Mouse (Mus musculus) lung, embryonic 16.5 days (tissue): ENCODE data around the gene Vps26c. TPM values are rescaled to one million over a fixed set of nuclear protein-coding genes. Genes with fewer than 3 reads are reported as not detected.
"Not testable (repeated sequence)": the region's sequence is repeated elsewhere in the genome, so short reads cannot be mapped to it uniquely, and the experiment has no call there.

Experiments used
- ATAC-seq: fragments of 200-750 bp; cut with Nextera tagmentation; 2 replicates; pipeline ENCODE4 v1.8.0; 2017; ENCODE audit warnings: low read depth, mild to moderate bottlenecking, moderate library complexity
- H3K27ac ChIP-seq: fragments of 300-500 bp; sonication (generic); 2 replicates; pipeline ENCODE4 v1.5.1; 2014; ENCODE audit warnings: mild to moderate bottlenecking, control low read depth, low read length
- H3K27me3 ChIP-seq: fragments of 300-500 bp; sonication (generic); 2 replicates; pipeline ENCODE4 v1.6.1; 2014; ENCODE audit warnings: low read depth, low read length, mixed read lengths; ENCODE audit not compliant: control insufficient read depth, insufficient read depth
- H3K36me3 ChIP-seq: fragments of 300-500 bp; sonication (generic); 2 replicates; pipeline ENCODE4 v1.6.1; 2014; ENCODE audit warnings: low read length; ENCODE audit not compliant: control insufficient read depth, insufficient read depth
- H3K4me1 ChIP-seq: fragments of 300-500 bp; sonication (generic); replicated peaks from 2 replicates; pipeline ENCODE4 v1.6.1; 2014; ENCODE audit warnings: low read length, mixed read lengths; ENCODE audit not compliant: control insufficient read depth, insufficient read depth
- H3K4me2 ChIP-seq: fragments of 300-500 bp; sonication (generic); 2 replicates; pipeline ENCODE4 v1.6.1; 2014; ENCODE audit warnings: low read depth, low read length, control low read depth
- H3K4me3 ChIP-seq: fragments of 300-500 bp; sonication (generic); 2 replicates; pipeline ENCODE4 v1.5.1; 2014; ENCODE audit warnings: mild to moderate bottlenecking, low read length, control low read depth
- H3K9ac ChIP-seq: fragments of 300-500 bp; sonication (generic); 2 replicates; pipeline ENCODE4 v1.6.1; 2014; ENCODE audit warnings: low read length, control low read depth
- H3K9me3 ChIP-seq: fragments of 300-500 bp; sonication (generic); 2 replicates; pipeline ENCODE4 v1.6.1; 2016; ENCODE audit warnings: low read length; ENCODE audit not compliant: control insufficient read depth
- WGBS: fragments of 180-500 bp; shearing (Covaris S2); extraction: QIAGEN DNeasy Blood & Tissue Kit; methylation state at CpG from one replicate; pipeline ENCODE4 v1.1.7; 2014; 5-methylcytosine and 5-hydroxymethylcytosine counted together
- polyA plus RNA-seq: library from polyadenylated mRNA; unstranded; fragments of >200 nt; fragmentation: Nextera tagmentation; extraction: Ambion mirVana; gene quantifications from 2 replicates; pipeline ENCODE4 v1.2.1, GENCODE M21; 2015

Gene Vps26c
- polyA plus RNA-seq, 1 experiment from 2014 or later, result 68.0 TPM

DNA sequence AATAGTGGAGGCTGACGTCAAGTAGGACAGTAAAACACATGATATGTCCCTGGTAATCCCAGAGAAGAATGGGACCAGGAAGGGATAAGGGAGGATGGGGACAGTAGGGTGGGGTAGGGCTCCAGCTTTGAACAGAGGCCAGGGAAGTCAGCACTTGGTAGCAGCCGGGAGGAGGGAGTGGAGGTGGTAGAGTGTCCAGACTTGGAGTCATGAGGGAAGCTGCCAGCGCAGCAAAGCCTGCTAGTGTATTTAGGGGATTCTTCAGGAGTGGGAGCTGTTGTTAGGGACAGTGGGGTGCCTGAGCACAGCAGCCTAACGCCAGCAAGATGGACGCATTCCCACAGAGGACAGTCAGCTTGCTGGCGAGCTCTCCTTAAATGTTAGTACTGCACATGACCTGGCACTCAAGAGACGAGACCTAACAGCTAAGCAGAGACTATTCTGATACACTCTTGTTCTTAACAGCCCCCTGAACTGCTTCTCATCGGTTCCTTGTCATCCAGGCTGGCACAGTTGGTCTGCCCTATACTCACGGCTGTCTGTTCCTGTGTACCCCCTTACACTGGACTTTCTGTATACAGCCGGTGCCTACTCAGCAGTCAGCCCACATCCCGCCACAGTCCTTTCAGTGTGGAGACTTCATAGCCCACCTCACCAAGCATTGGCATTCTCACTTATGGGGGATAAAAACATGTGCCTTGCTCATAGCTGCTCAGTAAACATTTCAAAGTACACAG, 53.4 kb downstream of the Vps26c start:
- 76% methylated on average over 11 of the region's 11 CpGs for WGBS
- no peak overlapping the region for H3K27ac ChIP-seq
- ATAC-seq, result no peak

DNA sequence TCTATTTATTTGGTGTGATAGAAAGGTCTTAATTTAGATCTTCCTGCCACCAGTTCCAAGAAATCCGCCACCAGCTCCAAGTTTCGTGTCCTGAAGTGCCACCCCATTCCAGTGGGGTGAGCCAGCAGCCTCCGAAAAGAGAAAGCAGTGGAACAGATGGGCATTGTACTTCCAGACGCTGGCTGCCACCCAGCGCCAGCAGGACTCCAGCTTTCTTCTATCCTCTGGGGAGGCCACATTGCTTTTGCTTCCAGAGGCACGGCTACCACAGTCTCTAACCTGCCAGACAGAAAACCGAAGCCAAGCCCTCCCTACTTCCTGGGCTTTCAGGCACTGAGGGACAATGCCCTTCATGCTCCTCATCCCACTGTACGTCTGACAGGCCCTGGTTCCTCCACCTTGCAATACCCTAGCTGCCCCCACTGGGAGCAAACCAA, 54.1 kb downstream of the Vps26c start:
- Histone ChIP-seq H3K9me3 (no peaks in the 10 kb centered on the region), H3K27ac (no peak overlapping the region), H3K4me3 (no peak overlapping the region), H3K4me2 (no peak overlapping the region), H3K36me3 (peaks cover 20% of the 10 kb centered on the region), H3K4me1 (no peaks in the 10 kb centered on the region), H3K9ac (no peak overlapping the region), H3K27me3 (no peaks in the 10 kb centered on the region)
- ATAC-seq, result peak; percentile 26; the same call in 1 of the 2 replicates
- WGBS, result 61% methylated on average over 8 of the region's 8 CpGs

More for the DNA sequence above, 53.4 kb downstream of the Vps26c start:
- Histone ChIP-seq H3K9ac (no peak overlapping the region), H3K9me3 (no peaks in the 10 kb centered on the region), H3K27me3 (no peaks in the 10 kb centered on the region), H3K4me1 (no peaks in the 10 kb centered on the region), H3K4me3 (no peak overlapping the region), H3K36me3 (peaks cover 12% of the 10 kb centered on the region; the same call in 1 of the 2 replicates), H3K4me2 (no peak overlapping the region)

GRCm38 (mm10) chr16:94468391-94468790, 58.2 kb downstream of the Vps26c start:
- Histone ChIP-seq H3K27ac (no peak overlapping the region), H3K4me2 (no peak overlapping the region), H3K27me3 (no peaks in the 10 kb centered on the region), H3K36me3 (peaks cover 47% of the 10 kb centered on the region), H3K9me3 (no peaks in the 10 kb centered on the region), H3K4me1 (no peaks in the 10 kb centered on the region), H3K9ac (no peak overlapping the region), H3K4me3 (no peak overlapping the region)
- ATAC-seq, result no peak
- WGBS, result 92% methylated on average over 2 of the region's 2 CpGs

GRCm38 (mm10) chr16:94467337-94468055, 59.1 kb downstream of the Vps26c start:
- Histone ChIP-seq H3K9me3 (no peaks in the 10 kb centered on the region), H3K4me3 (no peak overlapping the region), H3K4me2 (no peak overlapping the region), H3K4me1 (no peaks in the 10 kb centered on the region), H3K9ac (no peak overlapping the region), H3K27ac (no peak overlapping the region), H3K36me3 (peaks cover 51% of the 10 kb centered on the region), H3K27me3 (no peaks in the 10 kb centered on the region)
- ATAC-seq, result no peak
- WGBS, result 84% methylated on average over 11 of the region's 11 CpGs

GRCm38 (mm10) chr16:94466317-94466716, 60.3 kb downstream of the Vps26c start:
- not testable (repeated sequence) for H3K4me2 ChIP-seq, H3K27me3 ChIP-seq, H3K4me1 ChIP-seq, H3K9me3 ChIP-seq, H3K27ac ChIP-seq, ATAC-seq, H3K9ac ChIP-seq, H3K4me3 ChIP-seq
- peaks cover 63% of the 10 kb centered on the region for H3K36me3 ChIP-seq
- 88% methylated on average over 7 of the region's 7 CpGs for WGBS

- ATAC-seq, result no peak
- H3K27me3 ChIP-seq, result no peaks in the 10 kb centered on the region
- peaks cover 67% of the 10 kb centered on the region for H3K36me3 ChIP-seq
- H3K4me1 ChIP-seq, result no peaks in the 10 kb centered on the region
- WGBS, result 74% methylated on average over 4 of the region's 4 CpGs
- H3K4me2 ChIP-seq, result no peak overlapping the region
- H3K9me3 ChIP-seq, result no peaks in the 10 kb centered on the region
- no peak overlapping the region for H3K4me3 ChIP-seq
- H3K27ac ChIP-seq, result no peak overlapping the region
- no peak overlapping the region for H3K9ac ChIP-seq
These were observed 60.7 kb downstream of the Vps26c start for GRCm38 (mm10) chr16:94465900-94466299.

- no peak for ATAC-seq
- Histone ChIP-seq H3K9me3 (no peaks in the 10 kb centered on the region), H3K27ac (no peak overlapping the region), H3K9ac (no peak overlapping the region), H3K4me1 (no peaks in the 10 kb centered on the region), H3K27me3 (no peaks in the 10 kb centered on the region), H3K4me2 (no peak overlapping the region), H3K4me3 (no peak overlapping the region), H3K36me3 (peaks cover 77% of the 10 kb centered on the region)
- 64% methylated on average over 3 of the region's 3 CpGs for WGBS
These were observed 62.6 kb downstream of the Vps26c start for GRCm38 (mm10) chr16:94464067-94464466.

- no peak overlapping the region for H3K9ac ChIP-seq
- ATAC-seq, result no peak
- peaks cover 41% of the 10 kb centered on the region for H3K36me3 ChIP-seq
- 58% methylated on average over 4 of the region's 4 CpGs for WGBS
- H3K27me3 ChIP-seq, result no peaks in the 10 kb centered on the region
- no peak overlapping the region for H3K4me2 ChIP-seq
- no peak overlapping the region for H3K27ac ChIP-seq
- no peaks in the 10 kb centered on the region for H3K4me1 ChIP-seq
- H3K4me3 ChIP-seq, result no peak overlapping the region
- H3K9me3 ChIP-seq, result no peaks in the 10 kb centered on the region
These were observed 72.5 kb downstream of the Vps26c start for GRCm38 (mm10) chr16:94454146-94454545.

DNA sequence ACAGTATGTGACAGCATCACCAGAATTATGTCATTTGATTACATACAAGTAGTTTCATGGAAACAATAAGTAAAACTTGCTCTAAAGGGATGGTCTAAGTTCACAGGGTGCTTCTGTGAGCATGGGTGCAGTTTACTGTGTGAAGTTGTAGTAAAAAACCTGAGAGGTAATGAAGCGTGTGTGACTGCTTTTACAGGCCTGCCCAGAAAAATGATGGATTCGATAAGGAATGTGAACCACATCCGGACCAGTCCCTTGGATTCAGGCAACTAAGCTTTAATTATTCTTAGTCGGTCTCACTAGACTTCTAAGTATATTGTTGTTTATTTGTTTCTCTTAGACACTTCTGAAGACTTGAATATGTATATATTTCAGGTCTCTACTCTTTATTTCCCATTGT, 73.9 kb downstream of the Vps26c start:
- Histone ChIP-seq H3K9ac (no peak overlapping the region), H3K27me3 (no peaks in the 10 kb centered on the region), H3K4me1 (no peaks in the 10 kb centered on the region), H3K27ac (no peak overlapping the region), H3K4me3 (no peak overlapping the region), H3K36me3 (peaks cover 35% of the 10 kb centered on the region), H3K4me2 (no peak overlapping the region), H3K9me3 (no peaks in the 10 kb centered on the region)
- ATAC-seq, result no peak
- 63% methylated on average over 4 of the region's 4 CpGs for WGBS
